Mouse (Mus musculus) 416B (cell line): ENCODE results near the gene Zfp90.
"Not testable (repeated sequence)": the region's sequence is repeated elsewhere in the genome, so short reads cannot be mapped to it uniquely, and the experiment has no call there.

Experiments
- DNase-seq: peaks from one replicate; pipeline ENCODE4 v3.0.0; 2011; ENCODE audit warnings: low read depth

Zfp90 gene

DNA sequence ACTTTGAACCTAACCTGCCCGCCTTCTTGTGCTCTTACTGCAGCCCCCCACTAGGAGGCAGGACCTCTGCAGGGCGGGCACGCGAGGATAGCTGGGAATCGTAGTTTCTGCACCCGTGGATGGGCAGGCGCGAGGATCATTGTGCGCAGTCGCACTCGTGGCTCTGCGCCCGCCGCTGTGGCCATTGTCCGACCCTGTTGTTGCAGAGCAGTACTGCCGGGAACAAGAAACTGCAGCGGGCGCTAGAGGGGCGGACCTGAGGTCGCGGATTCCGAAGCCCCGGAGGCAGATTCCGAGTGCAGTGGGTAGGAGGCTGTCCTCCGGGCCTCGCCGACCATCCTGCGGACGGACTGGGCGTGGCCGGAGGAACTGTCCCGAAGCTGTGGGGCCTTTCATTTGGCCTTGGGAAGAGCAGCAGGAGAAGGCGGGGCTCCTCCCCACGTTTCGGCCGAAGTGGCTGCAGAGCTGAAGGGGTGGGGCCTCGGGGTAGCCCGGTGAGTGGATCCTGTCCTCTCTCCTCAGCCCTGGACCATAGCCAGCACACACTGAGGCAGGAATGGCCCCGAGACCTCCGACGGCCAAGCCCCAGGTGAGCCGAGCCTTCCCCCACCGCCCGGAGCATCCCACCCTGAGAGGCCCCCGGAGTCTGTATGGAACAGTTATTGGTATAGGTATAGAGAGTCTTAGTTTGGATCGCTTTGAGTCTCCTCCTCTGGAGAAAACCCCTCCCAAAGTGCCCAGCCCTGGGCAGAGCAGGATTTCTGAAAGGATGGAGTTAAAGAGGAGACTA lies at the start of gene Zfp90:
Zfp90 (plus strand) TSS at position 146 of the 790 bp plus-strand sequence.
- peak; percentile 95 for DNase-seq

DNA sequence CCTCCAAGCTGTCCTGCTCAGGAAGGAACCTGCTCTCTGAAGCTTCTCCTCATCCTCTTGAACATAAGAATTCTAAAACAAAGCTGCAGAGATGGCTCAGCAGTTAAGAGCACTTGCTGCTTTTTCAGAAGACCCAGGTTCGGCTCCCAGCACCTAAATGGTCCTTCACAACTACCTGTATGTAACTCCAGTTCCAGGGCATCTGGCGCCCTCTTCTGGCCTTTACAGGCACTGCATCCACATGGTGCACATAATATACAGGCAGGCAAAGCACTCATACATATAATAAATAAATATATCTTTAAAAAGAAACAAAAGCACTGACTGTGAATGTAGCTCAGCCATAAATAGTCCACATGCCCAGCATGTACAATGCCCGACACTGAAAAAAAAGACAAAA lies 46.6 kb upstream of the Zfp90 start:
- peak; percentile 12 for DNase-seq

DNA sequence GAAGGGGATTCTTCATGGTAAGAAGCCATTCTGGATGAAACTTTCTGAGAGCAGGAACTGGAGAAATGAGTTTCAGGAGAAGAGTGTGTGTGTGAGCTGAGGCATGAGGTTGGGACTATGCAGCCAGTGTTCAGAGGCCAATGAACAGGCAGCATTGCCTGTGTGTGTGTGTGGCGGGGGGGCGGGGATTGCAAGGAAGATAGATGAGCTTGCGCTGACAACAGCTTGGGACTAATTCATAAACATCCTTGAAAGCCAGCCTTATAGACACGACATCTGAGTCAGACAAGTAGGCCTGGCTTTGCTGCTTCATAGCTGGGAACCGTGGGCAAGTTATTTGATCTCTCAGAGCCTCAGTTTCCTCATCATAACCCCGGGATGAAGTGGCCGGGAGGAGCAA lies 46.1 kb upstream of the Zfp90 start:
- DNase-seq = no peak

DNA sequence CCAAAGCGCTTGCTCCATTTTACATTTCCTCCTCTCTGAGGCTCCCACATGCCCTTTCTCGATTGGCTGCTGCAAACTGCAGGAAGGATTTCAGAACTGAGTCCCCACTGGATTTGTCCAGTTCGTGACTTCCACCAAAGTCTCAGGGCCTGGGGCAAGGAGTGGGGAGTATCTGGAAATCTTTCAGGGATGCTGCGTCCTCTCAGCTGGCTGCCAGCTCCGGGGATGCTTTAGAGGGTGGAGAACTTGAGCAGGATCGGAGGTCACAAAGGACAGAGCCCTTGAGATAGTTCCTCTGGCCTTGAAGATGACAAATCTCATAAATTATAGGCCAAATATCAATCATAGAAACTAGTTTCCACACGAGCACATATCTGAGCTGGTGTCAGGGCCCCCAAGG lies 39.2 kb upstream of the Zfp90 start:
- DNase-seq = no peak

DNA sequence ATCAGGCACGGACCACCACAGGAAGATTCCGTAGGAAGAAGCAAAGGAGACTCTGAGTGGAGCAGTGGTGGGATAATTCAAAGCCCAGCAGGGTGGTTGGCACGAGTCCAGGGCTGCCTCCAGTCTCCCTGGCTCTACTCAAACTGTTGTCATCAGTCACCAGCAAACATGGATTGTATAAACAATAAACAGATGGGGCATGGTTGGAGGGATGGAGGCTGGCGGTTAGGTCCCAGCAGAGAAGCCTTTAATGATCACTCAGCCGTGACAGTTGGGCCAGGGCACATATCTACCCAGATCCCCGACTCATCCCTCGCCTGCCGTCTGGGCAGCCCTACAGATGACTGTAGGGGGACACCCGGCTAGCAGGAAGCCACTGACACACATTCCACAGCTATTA lies 38.3 kb upstream of the Zfp90 start:
- no peak for DNase-seq

DNA sequence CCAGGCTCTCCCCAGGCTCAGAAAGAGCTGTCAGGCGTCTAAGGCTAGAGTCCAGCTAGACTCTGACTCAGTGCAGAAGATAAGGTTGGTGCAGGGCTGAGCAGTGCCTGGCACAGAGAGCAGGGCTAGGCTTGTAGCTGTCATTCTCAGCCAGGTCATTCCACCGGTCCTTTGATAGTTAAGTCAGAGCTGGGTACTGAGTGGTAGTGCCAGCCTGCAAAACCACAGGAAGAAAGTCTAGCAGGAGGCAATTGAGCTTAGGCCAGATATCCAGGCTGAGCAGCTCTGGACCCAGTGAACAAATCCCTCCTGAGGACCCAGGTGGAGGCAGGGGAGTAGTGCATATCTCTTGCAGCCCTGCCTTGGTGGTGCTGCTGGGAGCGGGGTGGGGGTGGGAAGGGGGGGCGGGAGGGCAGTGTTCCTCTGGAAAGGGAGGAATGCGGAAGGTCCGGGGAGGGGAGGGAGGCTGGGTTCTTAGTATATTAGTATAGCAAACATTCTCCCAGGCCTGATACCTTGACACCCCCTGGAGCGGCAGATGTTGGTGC lies 36.6 kb upstream of the Zfp90 start:
- peak; percentile 8 for DNase-seq

DNA sequence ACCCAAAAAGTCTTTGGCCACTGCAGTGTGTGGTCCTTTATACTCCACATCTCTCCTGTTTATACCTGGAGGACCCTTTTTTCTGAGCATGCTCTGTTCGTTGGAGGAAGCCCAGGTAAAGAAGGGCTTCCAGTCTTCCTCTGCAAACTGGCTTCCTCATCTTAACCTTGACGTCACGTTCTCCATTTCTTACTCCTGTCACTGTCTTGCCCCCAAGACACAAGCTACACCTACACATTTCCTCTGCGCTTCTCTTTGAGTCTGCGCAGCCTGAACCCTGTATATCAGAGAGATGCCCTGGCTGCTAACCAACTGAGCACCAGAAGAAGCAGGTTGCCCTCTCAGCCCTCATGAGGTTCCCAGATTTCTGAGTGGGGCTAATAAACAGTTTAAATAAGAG lies 35.8 kb upstream of the Zfp90 start:
- DNase-seq = no peak

DNA sequence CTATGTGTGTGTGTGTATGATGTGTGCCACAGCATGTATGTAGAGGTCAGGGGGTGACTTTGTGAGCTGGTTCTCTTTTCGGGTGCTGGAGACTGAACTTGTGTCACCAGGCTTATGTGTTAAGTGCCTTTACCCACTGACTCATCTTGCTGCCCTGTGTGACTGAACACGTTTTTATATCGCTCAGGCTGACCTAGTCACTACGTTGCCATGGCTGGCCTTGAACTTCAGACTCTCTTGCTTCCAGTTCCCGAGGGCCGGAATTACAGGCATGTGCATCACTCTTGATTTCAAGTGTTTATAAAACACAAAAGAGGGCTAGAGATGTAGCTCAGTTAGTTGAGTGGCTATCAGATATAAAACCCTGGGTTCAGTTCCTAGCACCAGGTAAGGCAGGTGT lies 34.1 kb upstream of the Zfp90 start:
- DNase-seq = no peak

DNA sequence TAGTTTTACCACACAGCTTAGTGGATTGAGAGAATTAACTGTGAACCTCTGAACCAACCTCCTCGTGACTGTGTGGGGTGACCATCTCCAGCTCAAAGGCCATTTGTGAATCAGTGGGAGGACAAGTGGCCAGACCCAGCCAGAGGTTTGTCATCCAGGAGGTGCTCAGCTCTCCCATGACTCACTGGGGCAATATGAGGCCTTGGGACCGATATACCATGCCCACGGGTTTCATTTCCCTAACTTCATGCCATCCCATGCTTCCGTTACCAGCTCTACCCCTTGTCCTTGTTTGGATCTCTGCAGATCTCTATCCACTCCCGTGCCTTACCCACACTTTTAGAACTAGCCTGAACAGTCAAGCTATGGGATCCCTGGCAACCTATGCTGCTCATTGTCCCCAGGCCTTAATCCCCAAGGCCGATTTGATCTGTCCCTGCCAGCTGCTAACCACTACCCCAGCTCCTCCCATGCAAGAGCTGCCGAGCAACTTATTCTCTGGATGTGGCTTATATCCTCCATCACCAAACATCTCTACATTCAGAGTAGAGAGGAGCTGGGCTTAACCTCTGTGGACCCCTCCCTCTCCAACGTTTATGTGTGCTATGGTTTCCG lies 27.2 kb upstream of the Zfp90 start:
- no peak for DNase-seq

DNA sequence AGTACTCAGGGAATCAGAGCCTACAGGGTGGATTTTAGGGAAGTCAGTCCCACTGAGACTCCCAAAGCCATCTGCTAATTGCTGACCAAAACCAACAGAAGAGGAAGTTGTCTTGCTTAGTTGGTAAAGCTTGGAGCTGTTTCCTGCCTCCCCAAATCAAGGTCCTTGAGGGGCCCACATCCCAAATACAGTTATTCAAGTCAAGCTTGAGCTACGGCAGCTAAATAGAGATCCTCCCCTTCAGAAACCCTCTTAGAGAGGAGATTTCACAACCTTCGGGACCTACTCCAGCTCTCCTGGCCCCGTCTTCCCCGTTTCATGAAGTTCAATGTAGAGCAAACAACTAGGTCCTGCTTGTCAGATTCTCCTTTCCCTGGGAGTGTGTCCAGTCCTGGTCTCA lies 20.6 kb upstream of the Zfp90 start:
- DNase-seq = no peak

DNA sequence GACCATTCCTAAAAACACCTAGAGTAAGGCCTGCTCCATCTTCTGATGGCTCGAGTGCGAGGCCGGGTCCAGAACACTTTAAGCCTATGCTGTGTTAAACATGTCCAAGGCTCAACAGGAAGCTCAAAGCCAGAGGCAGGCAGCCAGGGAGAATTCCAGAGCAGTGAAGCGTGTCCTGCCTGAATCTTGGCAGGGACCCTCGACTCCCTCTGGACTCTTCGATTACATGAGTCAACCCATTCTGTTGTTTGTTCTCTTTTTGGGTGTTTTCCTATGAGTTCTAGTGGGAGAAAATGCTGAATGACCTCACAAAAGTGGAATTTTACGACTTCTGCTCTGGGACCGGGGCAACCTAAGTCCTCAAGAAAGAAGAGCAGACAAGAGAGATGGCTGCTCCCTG lies 15.4 kb upstream of the Zfp90 start:
- DNase-seq = no peak

DNA sequence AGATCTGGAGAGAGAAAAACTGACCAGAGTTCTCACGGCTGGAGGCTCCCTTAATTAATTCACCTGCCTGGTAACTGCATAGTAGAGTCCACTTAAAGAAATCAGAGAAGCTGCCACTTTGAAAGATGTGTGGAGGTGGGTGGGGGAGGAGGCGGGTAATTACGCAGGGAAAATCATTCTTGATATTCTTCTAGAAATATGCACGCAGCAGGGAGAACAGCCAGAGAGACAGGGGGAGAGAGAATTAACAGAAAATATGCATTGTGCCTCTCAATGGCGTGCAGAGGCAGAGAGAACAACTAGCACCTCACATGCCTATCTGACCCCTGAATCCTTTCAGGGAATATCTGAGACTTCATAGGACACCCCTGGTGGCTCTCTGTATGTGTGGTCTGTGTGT lies 14.9 kb upstream of the Zfp90 start:
- no peak for DNase-seq

DNA sequence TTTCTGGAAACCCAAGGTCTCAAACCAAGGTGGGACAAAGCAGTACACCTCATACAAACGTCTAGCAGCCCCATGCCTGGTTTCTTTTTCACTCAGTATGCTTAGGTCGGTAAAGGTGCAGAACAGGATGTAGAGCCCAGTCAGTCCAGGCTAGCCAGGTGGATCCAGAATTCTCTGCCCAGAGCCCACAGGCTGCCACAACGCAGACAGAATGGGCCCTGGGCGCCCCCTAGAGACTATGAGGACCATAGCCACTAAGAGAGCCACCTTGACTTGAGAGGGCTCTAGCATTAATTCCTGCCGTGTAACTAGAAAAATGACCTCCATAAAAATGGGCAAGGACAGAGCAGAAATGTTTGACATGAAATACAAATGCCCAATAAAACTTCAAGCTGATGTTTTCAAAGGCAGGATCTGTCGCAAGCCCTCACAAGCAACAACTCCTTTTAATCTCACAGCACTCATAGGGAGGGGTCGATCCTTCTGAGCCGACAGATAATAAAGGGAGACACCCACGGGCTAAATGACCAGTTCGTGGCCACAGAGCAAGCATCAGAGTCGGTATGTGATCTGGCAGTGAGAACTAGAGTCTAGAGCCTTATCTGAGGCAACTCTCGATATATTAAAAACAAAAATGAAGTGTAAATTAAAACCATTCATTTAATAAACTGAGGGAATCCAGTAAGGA lies 11.7 kb upstream of the Zfp90 start:
- peak; percentile 45 for DNase-seq

DNA sequence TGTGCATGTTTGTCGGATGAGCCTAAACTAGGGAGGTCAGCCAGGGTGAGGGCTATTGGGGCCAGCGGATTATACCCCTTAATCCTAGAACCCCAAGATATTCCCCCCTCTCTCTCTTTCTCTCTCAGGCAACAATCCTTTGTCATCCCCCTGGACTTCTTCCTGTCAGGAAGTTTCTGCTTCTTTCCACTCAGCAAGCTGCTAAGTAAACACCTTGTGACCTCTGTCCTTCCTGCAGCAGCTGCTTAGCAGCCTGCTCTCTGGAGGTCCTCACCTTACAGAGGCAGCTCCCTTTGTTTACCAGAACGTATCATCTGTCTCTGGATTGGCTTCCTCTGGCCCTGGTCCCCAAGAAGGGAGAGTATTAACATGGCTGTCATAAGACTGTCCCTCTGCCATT lies 10.3 kb upstream of the Zfp90 start:
- no peak for DNase-seq

DNA sequence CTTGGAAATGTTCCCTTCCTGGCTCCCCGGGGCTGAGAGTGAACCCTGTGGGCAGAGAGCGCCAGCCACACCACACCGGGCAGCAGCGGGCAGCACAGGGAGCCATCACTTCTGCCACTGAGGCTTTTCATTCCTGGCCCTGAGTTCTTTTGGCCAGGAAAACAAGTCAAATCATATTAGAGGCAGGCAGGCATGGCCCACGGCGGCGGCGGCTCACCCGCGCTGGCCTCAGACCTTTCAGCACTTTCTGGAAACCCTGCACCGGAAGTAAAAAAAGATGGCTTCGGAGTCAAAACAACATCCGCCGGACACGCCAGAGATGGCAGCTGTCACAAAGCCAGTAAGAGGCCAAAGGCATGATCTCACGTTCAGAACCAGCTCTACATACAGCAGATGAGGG lies 9.3 kb upstream of the Zfp90 start:
- no peak for DNase-seq

DNA sequence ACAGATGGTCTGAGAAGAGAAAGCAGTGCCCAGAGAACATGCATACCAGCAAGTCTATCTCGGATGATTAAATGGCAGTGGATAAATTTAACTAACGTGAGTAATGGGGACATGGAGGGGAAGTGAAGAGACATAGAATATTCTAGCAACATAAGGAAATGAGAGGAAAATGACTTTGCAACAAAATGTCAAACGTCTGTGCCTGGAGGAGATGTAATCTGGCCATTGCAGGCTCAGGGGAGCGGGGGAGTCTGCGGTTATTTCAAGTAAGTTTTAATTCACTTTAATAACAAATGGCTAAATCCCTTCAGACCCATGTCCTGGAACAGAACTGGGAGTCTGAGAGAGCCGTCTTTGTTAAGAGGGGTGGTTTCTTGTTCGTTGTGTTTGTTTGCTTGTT lies 5.1 kb upstream of the Zfp90 start:
- peak; percentile 34 for DNase-seq

DNA sequence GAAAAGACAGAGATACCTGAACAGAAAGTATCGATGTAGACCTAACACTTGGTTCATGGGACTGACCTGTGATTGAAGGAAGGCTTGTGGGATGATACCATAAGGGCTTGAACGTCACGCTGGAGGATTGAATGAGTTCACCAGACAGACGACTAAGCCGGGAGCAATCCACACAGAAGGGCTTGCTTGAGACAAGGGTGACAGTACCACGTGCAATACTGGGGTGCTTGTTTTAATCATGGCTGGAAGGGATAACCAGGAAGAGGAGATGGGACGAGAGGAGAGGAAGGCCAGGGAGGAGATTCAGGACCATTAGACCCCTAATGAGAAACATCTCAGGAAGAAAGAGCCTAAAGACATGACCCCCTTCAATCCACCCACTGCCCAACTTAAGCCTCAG lies 4.6 kb upstream of the Zfp90 start:
- no peak for DNase-seq

DNA sequence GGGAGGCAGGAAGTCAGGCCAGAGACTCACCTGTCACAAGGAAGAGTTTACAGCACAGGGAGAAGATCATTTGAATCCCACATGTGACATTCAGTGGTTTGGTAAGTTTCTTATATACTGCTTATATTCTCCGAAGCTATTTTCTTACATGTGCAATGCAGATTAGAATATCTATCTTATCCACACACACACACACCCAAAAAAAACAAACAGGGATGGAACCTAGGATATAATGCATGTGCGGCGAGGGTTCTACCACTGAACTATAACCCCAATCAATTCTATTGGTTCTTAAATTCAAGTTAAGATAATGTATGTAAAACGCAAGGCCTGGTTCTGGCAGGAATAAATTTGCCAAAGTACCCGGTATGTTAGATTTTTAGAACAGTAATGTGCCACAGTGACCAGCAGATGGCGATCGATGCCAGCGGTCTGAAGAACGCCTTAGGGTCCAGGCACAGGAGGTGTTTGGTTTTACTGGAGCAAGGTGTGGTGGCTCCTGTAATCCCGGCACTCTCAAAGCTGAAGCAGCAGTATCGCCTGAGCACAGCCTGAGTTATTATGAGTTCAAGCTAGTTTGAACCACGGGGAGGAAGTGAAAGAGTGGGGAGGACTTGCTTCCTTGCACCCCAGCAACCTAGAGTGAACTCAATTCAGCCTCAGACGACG lies 3.2 kb upstream of the Zfp90 start:
- peak; percentile 77 for DNase-seq

DNA sequence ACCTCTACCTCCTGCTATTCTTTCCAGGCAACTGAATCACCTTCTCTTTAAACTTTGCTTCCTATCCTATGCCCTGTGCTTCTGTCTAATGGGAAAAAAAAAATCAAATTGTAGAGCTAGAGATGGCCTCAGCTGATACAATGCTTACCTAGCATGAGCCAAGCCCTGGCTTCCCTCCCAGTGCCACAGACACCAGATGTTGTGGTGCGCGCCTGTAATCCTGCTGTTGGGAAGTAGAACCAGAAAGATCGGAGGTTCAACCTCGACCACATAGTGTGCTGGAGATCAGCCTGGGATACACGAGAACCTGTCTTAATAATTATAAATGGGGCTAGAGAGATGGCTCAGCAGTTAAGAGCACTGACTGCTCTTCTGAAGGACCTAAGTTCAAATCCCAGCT lies 2.6 kb downstream of the Zfp90 start:
- DNase-seq = no peak

DNA sequence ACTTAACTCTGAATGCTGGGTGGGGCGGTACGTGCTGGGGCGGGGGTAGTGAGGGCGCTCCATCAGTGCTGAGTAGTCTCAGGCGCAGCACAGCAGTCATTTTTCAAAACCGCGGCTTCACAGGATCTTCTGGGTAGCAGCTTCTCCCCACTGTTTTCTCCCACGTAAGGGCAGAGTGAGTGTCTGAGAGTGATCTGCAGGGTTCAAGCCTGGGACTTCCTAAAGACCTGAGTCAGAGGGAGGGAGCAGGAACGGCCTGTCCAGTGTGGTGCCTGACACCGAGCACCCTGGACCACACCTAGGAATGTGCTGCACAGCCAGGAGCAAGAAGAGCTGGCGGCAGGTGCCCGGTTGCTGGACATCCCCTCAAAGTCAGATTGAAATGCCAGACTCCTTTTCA lies 16.0 kb downstream of the Zfp90 start:
- DNase-seq = no peak

DNA sequence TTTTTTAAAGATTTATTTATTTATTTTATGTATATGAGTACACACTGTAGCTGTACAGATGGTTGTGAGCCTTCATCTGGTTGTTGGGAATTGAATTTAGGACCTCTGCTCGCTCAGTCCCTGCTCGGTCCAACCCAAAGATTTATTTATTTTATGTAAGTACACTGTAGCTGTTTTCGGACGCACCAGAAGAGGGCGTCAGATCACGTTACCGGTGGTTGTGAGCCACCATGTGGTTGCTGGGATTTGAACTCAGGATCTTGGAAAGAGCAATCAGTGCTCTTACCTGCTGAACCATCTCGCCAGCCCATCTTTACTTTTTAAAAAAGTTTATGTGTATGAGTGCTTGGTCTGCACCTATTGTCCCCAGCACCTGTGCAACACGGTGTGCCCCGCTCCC lies 16.8 kb downstream of the Zfp90 start:
- DNase-seq = not testable (repeated sequence)

DNA sequence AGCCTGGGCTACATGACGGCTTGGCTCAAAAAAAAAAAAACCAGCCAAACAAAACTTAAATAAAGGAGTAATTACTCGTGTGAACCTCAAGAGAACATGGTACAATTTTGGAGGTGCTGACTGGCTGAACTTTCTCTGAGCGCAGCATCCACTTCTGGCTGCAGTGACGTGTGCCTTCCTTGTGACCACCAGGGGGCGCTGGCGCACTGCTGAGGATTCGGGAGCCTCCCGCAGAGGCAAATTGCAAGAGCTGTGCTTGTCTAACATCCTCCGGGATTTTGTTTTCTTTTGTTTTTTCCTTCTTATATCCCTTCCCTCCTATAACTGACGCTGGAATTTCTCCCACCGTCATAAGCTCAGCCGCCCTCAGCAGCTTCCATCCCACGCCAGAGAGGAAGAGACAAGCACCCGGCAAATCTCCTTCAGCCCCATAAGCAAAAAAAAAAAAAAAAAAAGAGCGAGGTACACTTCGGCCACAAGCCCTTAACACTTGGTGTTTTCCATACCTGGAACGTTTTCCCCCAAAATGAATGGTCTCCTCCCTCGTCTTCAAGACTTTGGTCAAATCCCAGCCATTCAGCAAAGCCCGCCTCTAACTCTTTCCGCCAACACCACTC lies 17.9 kb downstream of the Zfp90 start:
- peak; percentile 71 for DNase-seq
